Mouse (Mus musculus): ENCODE measurements around the gene Gm49403.
A peak's percentile ranks its signal among the peaks of the same experiment; 100 is the strongest.

DNA sequence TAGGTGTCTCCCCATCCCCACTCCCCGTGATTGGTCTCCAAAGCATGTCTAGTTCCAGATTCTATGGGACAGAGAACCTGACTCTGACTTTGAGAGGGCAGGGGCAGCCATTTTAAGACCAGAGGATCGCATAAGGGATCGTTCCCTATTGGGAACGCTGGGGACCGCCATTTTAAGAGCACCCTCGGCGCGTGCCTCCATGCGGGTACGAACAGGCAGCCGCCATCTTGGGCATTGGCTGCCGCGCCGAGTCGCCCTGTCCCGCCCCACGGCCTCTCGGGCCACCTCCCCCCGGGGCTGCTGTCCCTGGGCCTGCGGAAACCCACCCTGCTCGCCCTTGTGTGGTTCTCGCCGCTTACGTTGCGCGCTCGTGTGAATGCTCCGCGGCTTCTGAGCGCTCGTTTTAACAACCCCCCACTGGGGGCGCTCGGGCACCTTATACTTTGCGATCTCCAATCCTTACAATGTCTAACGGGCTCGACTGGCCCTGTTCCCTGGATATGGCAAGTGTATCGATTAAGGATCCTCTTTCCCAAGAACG, 46.4 kb upstream of the Gm49403 start, which contains the start of gene Bscl2:
- TF ChIP-seq CTCF (IDR thresholded peaks at IDR 0.05; ENCODE audit: low read depth, low read length), result peak; percentile 29
- TF ChIP-seq POLR2A (IDR thresholded peaks at IDR 0.05; ENCODE audit: insufficient read depth, low read length), result no peak
